Mouse (Mus musculus): ENCODE data around the gene Sprr2a1. TPM values are rescaled to one million over a fixed set of nuclear protein-coding genes. Genes with fewer than 3 reads are reported as not detected.
"Not testable (repeated sequence)": the region's sequence is repeated elsewhere in the genome, so short reads cannot be mapped to it uniquely, and the experiment has no call there.

The Sprr2a1 gene
- polyA plus RNA-seq, 1 experiment from 2014 or later, result 0.05 TPM

- not testable (repeated sequence) for DNase-seq (ENCODE audit: low spot score); H3K4me1 ChIP-seq (ENCODE audit: insufficient read depth, low read depth, low read length); H3K4me3 ChIP-seq (ENCODE audit: low read depth, low read length); H3K9me3 ChIP-seq (ENCODE audit: low read length); H3K27ac ChIP-seq (ENCODE audit: low read length); ATAC-seq; H3K9ac ChIP-seq (replicated peaks; ENCODE audit: low read depth); H3K36me3 ChIP-seq (ENCODE audit: insufficient read depth, low read length); H3K4me2 ChIP-seq (replicated peaks; ENCODE audit: low read depth, low read length); H3K27me3 ChIP-seq (replicated peaks; ENCODE audit: insufficient read depth, low read length)
- WGBS, result no CpG with 5 or more reads among the region's 2 CpGs
Observed at GRCm38 (mm10) chr3:92263462-92263861, 47.9 kb downstream of the Sprr2a1 start.

Other genes with a start within 250 kb of the Sprr2a1 start
- gene Pglyrp3, start 201.2 kb upstream of the Sprr2a1 start, polyA plus RNA-seq (2015; fragmentation: Nextera tagmentation; extraction: Ambion mirVana), result not detected in 2 replicates
- gene Lor, start 132.7 kb upstream of the Sprr2a1 start, polyA plus RNA-seq (2015; fragmentation: Nextera tagmentation; extraction: Ambion mirVana), result 1.1 and 1.2 TPM in 2 replicates
- gene Prr9, start 91.9 kb upstream of the Sprr2a1 start, polyA plus RNA-seq (2015; fragmentation: Nextera tagmentation; extraction: Ambion mirVana), result not detected in 2 replicates
- gene Lelp1, start 73.1 kb upstream of the Sprr2a1 start, polyA plus RNA-seq (2015; fragmentation: Nextera tagmentation; extraction: Ambion mirVana), result not detected in 2 replicates
- 0.41 TPM in 1 of 2 replicates, not detected in the other for gene Sprr2a2, start 121 bp downstream of the Sprr2a1 start, polyA plus RNA-seq (2015; fragmentation: Nextera tagmentation; extraction: Ambion mirVana)
- gene Sprr2a3, start 69.6 kb downstream of the Sprr2a1 start, polyA plus RNA-seq (2015; fragmentation: Nextera tagmentation; extraction: Ambion mirVana), result not detected in 2 replicates
- gene Sprr2b, start 100.8 kb downstream of the Sprr2a1 start, polyA plus RNA-seq (2015; fragmentation: Nextera tagmentation; extraction: Ambion mirVana), result not detected in 2 replicates
- gene Sprr2d, start 123.3 kb downstream of the Sprr2a1 start, polyA plus RNA-seq (2015; fragmentation: Nextera tagmentation; extraction: Ambion mirVana), result not detected in 2 replicates
- not detected in 2 replicates for gene Sprr2e, start 136.3 kb downstream of the Sprr2a1 start, polyA plus RNA-seq (2015; fragmentation: Nextera tagmentation; extraction: Ambion mirVana)
- gene Sprr2f, start 149.4 kb downstream of the Sprr2a1 start, polyA plus RNA-seq (2015; fragmentation: Nextera tagmentation; extraction: Ambion mirVana), result not detected in 2 replicates
- gene Sprr2h, start 169.9 kb downstream of the Sprr2a1 start, polyA plus RNA-seq (2015; fragmentation: Nextera tagmentation; extraction: Ambion mirVana), result not detected in 2 replicates
- gene Sprr2i, start 192.2 kb downstream of the Sprr2a1 start, polyA plus RNA-seq (2015; fragmentation: Nextera tagmentation; extraction: Ambion mirVana), result not detected in 2 replicates
- gene Sprr2j-ps, start 202.3 kb downstream of the Sprr2a1 start, polyA plus RNA-seq (2015; fragmentation: Nextera tagmentation; extraction: Ambion mirVana), result not detected in 2 replicates
- gene Gm9774, start 213.6 kb downstream of the Sprr2a1 start, polyA plus RNA-seq (2015; fragmentation: Nextera tagmentation; extraction: Ambion mirVana), result 7.4 TPM in 2 replicates
- not detected in 2 replicates for gene Sprr2k, start 216.8 kb downstream of the Sprr2a1 start, polyA plus RNA-seq (2015; fragmentation: Nextera tagmentation; extraction: Ambion mirVana)
- gene Sprr1b, start 223.0 kb downstream of the Sprr2a1 start, polyA plus RNA-seq (2015; fragmentation: Nextera tagmentation; extraction: Ambion mirVana), result not detected in 2 replicates
- not detected in 2 replicates for gene Sprr3, start 242.9 kb downstream of the Sprr2a1 start, polyA plus RNA-seq (2015; fragmentation: Nextera tagmentation; extraction: Ambion mirVana)

Data from lung, postnatal 0 days (tissue).